Mouse (Mus musculus) kidney, postnatal 0 days (tissue): ENCODE measurements at regions not wholly inside any gene's neighbourhood (a gene's known extent, or its start where the extent isn't known, plus 50 kb on each side); places are given as distances from the start of the nearest gene placed in this dataset.

Experiments used
- ATAC-seq: fragments of 200-750 bp; cut with Nextera tagmentation; replicated peaks from 2 replicates; pipeline ENCODE4 v1.8.0; 2017; ENCODE audit warnings: low read depth, moderate number of reproducible peaks, moderate TSS enrichment, moderate library complexity; ENCODE audit not compliant: low FRiP score
- DNase-seq: peaks from one replicate; pipeline ENCODE4 v3.0.0-alpha.2; 2016; ENCODE audit warnings: low spot score
- H3K27ac ChIP-seq: fragments of 300-500 bp; sonication (generic); 2 replicates; pipeline ENCODE4 v1.5.1; 2014; ENCODE audit warnings: mild to moderate bottlenecking
- H3K27me3 ChIP-seq: fragments of 300-500 bp; sonication (generic); 2 replicates; pipeline ENCODE4 v1.6.1; 2014; ENCODE audit warnings: low read length, mixed read lengths; ENCODE audit not compliant: insufficient read depth
- H3K36me3 ChIP-seq: fragments of 300-500 bp; sonication (generic); 2 replicates; pipeline ENCODE4 v1.6.1; 2014; ENCODE audit warnings: low read length, mixed read lengths; ENCODE audit not compliant: insufficient read depth
- H3K4me1 ChIP-seq: fragments of 300-500 bp; sonication (generic); replicated peaks from 2 replicates; pipeline ENCODE4 v1.6.1; 2014; ENCODE audit warnings: antibody characterized with exemption, low read length, mixed read lengths; ENCODE audit not compliant: insufficient read depth
- H3K4me2 ChIP-seq: fragments of 300-500 bp; sonication (generic); 2 replicates; pipeline ENCODE4 v1.6.1; 2014; ENCODE audit warnings: mild to moderate bottlenecking, low read length, moderate library complexity, mixed read lengths
- H3K4me3 ChIP-seq: fragments of 300-500 bp; sonication (generic); replicated peaks from 2 replicates; pipeline ENCODE4 v1.5.1; 2014; ENCODE audit warnings: low read depth, low read length
- H3K9ac ChIP-seq: fragments of 300-500 bp; sonication (generic); 2 replicates; pipeline ENCODE4 v1.6.1; 2014; ENCODE audit warnings: low read depth, low read length
- H3K9me3 ChIP-seq: fragments of 300-500 bp; sonication (generic); replicated peaks from 2 replicates; pipeline ENCODE4 v1.6.1; 2016; ENCODE audit warnings: low read length, inconsistent platforms, mixed read lengths
- CTCF ChIP-seq: IDR thresholded peaks from 2 replicates; pipeline ENCODE4 v1.5.1; 2016; ENCODE audit warnings: antibody characterized with exemption, low read depth, mild to moderate bottlenecking, moderate library complexity
- WGBS: fragments of 180-500 bp; shearing (Covaris S2); extraction: QIAGEN DNeasy Blood & Tissue Kit; methylation state at CpG from one replicate; pipeline ENCODE4 v1.1.7; 2014; 5-methylcytosine and 5-hydroxymethylcytosine counted together

DNA sequence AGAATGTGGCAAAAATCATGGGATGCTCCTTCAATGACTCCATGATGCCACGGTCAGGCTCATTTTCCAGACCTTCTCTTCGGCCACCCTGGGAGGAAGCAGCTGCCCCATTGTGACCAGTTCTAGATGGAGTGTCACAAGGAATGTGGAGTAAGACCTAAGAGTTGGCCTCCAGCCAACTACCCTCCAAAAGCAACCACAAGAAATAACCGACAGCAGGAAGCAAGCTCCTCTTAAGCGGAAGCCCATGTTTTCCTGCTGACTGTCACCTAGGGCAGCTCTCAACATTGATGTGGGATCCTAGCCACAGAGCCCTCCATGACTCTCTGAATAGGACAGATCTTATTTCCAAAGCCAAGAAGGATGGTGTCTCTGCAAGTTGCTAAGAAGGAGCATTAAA is 126.5 kb downstream of the Qdpr start:
- peak; percentile 61 for DNase-seq

GRCm38 (mm10) chr5:45318026-45318425 is 132.0 kb downstream of the Qdpr start:
- Histone ChIP-seq H3K36me3 (no peaks in the 10 kb centered on the region), H3K9ac (no peak overlapping the region), H3K4me1 (no peaks in the 10 kb centered on the region), H3K4me2 (no peak overlapping the region), H3K4me3 (no peak overlapping the region), H3K27ac (no peak overlapping the region), H3K27me3 (no peaks in the 10 kb centered on the region), H3K9me3 (no peaks in the 10 kb centered on the region)
- 58% methylated on average over 2 of the region's 2 CpGs for WGBS
- ATAC-seq (no peak), DNase-seq (no peak)
- TF ChIP-seq CTCF: no peak

More for the DNA sequence above, 126.5 kb downstream of the Qdpr start:
- TF ChIP-seq CTCF: no peak
- H3K4me3 ChIP-seq: no peak overlapping the region
- H3K9ac ChIP-seq: no peak overlapping the region
- ATAC-seq: 0 out of 2 replicates have a peak, but pooled peaks have one; percentile 29
- H3K27me3 ChIP-seq: no peaks in the 10 kb centered on the region
- H3K4me1 ChIP-seq: no peaks in the 10 kb centered on the region
- no peaks in the 10 kb centered on the region for H3K9me3 ChIP-seq
- H3K27ac ChIP-seq: no peak overlapping the region
- H3K36me3 ChIP-seq: no peaks in the 10 kb centered on the region
- H3K4me2 ChIP-seq: no peak overlapping the region
- 63% methylated on average over 4 of the region's 4 CpGs for WGBS

DNA sequence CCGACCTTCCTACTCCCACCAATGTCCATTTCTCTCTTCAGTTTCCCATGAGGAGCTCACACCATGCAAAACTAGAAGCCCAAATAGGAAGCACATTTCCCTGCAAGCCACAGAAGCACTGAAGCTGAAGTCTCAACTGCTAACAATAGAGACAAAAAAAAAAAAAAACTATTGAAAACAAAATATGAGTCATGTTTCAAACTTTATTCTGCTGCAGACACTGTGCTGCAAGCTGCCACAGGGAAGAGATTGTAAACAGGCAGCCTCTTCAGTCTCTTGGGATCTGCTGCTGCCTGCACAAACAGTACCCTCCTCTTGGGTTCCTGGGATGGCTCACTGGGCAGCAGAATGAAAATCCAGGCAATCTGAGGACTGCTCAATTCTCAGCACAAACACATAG is 148.9 kb downstream of the Qdpr start:
- H3K36me3 ChIP-seq: no peaks in the 10 kb centered on the region
- no peak overlapping the region for H3K4me2 ChIP-seq
- no peaks in the 10 kb centered on the region for H3K27me3 ChIP-seq
- H3K4me3 ChIP-seq: no peak overlapping the region
- no peaks in the 10 kb centered on the region for H3K9me3 ChIP-seq
- WGBS: 74% methylated on average over 1 of the region's 1 CpGs
- DNase-seq (peak; percentile 34), ATAC-seq (no peak)
- H3K4me1 ChIP-seq: no peaks in the 10 kb centered on the region
- no peak overlapping the region for H3K9ac ChIP-seq
- peak overlapping the region; percentile 56; the same call in 1 of the 2 replicates for H3K27ac ChIP-seq
- no peak for TF ChIP-seq CTCF

DNA sequence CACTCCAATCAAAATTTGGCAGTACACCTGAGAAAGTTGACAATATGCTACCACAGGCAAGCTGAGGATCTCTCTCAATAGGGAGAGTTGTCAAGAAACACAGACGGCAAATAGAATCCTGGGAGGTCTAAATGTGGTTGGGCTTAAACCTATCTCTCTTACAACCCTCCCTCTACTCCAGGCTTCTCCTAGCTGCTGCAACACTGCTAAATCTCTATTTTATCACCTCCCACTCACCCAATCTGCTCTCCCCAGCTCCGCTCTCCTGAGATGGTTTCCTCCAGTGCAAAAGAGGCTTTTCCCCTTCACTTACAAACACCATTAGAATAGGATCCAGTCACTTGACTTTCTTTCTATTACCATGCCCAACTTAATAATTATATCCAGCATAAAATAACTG is 151.2 kb downstream of the Qdpr start:
- Histone ChIP-seq H3K9me3 (no peaks in the 10 kb centered on the region), H3K4me1 (no peaks in the 10 kb centered on the region), H3K27ac (no peak overlapping the region), H3K4me3 (no peak overlapping the region), H3K27me3 (no peaks in the 10 kb centered on the region), H3K36me3 (no peaks in the 10 kb centered on the region), H3K4me2 (no peak overlapping the region), H3K9ac (no peak overlapping the region)
- no peak for TF ChIP-seq CTCF
- DNase-seq (no peak), ATAC-seq (no peak)
- WGBS: 36% methylated on average over 2 of the region's 2 CpGs

DNA sequence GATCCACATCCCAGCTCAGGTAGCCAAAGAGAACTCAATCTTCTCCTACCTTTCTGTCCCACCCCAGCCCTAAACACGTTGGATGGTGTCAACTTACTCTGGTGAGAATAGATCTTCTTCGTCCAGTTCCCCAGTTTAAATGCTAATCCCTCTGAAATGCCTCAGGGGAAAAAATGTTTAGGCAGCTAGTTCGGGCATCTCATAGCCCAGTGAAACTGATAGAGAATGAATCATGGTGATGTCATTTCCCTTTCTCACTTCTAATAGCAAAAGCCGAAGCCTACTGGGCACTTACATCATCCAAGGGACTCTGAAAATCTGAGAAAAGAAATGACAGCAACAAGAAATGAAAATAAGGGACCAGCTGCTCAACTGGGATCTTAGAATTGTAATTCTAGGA is 154.9 kb downstream of the Qdpr start:
- no peaks in the 10 kb centered on the region for H3K27me3 ChIP-seq
- WGBS: 56% methylated on average over 4 of the region's 4 CpGs
- ATAC-seq (no peak), DNase-seq (no peak)
- H3K36me3 ChIP-seq: no peaks in the 10 kb centered on the region
- H3K4me2 ChIP-seq: no peak overlapping the region
- H3K4me3 ChIP-seq: no peak overlapping the region
- H3K9me3 ChIP-seq: no peaks in the 10 kb centered on the region
- H3K4me1 ChIP-seq: no peaks in the 10 kb centered on the region
- H3K27ac ChIP-seq: no peak overlapping the region
- no peak overlapping the region for H3K9ac ChIP-seq
- TF ChIP-seq CTCF: no peak

DNA sequence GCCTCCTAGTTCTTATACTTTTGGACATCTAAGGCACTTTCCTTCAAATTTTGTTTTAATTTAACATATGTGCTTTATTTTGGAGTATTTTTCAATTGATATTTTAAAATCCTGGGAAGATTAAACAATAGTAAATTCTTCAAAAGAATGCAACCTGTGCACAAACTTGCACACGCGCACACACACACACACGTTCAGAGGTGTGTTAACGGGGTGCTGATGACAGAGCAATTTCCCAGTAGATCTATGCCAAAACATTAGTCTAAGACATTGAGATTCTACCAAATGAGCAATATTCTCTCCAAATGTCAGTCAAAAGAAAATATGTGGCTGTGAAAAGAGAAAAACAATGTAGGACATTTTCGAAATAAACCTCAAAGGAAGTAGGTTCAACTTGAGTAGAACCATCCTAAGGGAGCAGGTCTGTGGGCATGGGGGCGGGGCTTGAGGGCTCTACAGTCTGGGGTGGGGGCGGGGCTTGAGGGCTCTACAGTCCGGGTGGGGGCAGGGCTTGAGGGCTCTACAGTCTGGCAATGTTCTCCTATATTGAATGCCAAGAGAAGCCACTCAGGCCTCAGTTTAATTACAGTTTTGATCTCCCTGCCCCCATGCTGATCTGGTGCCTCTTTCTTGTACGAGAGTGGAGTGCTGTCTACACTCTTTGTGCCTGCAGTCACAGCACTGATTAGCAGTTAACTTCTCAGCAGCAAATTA is 157.0 kb downstream of the Qdpr start:
- H3K4me1 ChIP-seq: no peaks in the 10 kb centered on the region
- H3K36me3 ChIP-seq: no peaks in the 10 kb centered on the region
- no peak overlapping the region for H3K9ac ChIP-seq
- no peak overlapping the region for H3K4me3 ChIP-seq
- H3K4me2 ChIP-seq: no peak overlapping the region
- WGBS: 74% methylated on average over 9 of the region's 9 CpGs
- no peaks in the 10 kb centered on the region for H3K27me3 ChIP-seq
- ATAC-seq (no peak), DNase-seq (no peak)
- H3K27ac ChIP-seq: peak overlapping the region; percentile 31; the same call in 1 of the 2 replicates
- no peak for TF ChIP-seq CTCF
- H3K9me3 ChIP-seq: no peaks in the 10 kb centered on the region

- DNase-seq (peak; percentile 80), ATAC-seq (peak; percentile 36; the same call in 1 of the 2 replicates)
- 64% methylated on average over 1 of the region's 1 CpGs for WGBS
- H3K36me3 ChIP-seq: no peaks in the 10 kb centered on the region
- H3K9ac ChIP-seq: no peak overlapping the region
- H3K4me1 ChIP-seq: no peaks in the 10 kb centered on the region
- no peak overlapping the region for H3K4me2 ChIP-seq
- no peaks in the 10 kb centered on the region for H3K27me3 ChIP-seq
- H3K4me3 ChIP-seq: no peak overlapping the region
- H3K27ac ChIP-seq: 0 out of 2 replicates have a peak overlapping the region, but pooled peaks have one; percentile 31
- no peak for TF ChIP-seq CTCF
- no peaks in the 10 kb centered on the region for H3K9me3 ChIP-seq
These were observed 157.7 kb downstream of the Qdpr start for GRCm38 (mm10) chr5:45292383-45292782.
